Mouse (Mus musculus) thymus, postnatal 25 days (tissue): ENCODE results near the gene Zfp687.

Experiments
- DNase-seq: peaks from one replicate; pipeline ENCODE4 v3.0.0; 2022

Gene Zfp687

DNA sequence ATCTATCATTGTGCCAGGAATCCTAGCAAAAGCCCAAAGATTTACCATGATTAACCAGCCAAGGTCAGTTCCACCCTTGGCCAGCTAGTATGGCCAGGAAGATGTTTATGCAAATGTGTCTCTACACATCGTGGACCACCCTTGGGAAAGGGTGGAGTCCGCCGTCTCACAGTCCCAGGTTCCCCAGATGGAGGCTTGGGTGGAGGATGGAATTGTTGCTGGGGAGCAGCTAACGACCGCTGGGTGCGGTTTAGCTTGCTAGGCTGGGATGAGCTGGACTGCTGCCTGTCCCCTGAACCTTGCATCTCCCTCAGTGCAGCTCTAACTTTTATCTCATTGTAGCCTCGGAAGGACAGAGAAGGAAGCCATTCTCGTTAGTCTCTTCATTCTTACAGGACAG lies 55.4 kb downstream of the Zfp687 start:
- DNase-seq = no peak

DNA sequence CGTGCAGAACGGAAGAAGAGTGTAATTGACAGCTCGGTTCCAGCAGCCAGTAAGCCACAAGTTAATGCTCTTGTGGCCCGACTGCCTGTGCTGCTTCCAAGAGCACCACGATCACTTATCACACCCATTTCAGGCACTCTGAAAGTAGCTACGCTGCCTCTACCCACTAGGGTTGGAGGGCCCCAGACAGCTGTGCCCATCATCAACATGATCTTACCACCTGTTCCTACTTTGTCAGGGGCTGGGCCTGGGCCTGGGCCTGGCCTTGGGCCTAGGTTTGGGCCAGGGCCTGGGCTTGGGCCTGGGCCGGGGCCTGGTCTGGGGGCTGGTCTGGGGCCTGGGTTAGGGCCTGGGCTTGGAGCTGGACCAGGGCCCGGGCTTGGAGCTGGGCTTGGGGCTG lies 57.0 kb downstream of the Zfp687 start:
- DNase-seq = no peak
